Mouse (Mus musculus): ENCODE measurements around the gene Ptpre.
"Not testable (repeated sequence)": the region's sequence is repeated elsewhere in the genome, so short reads cannot be mapped to it uniquely, and the experiment has no call there.

The Ptpre gene

GRCm38 (mm10) chr7:135668852-135669739 is 131.8 kb downstream of the Ptpre start:
- Histone ChIP-seq H3K4me1 (replicated peaks; ENCODE audit: low read depth, low read length) (no peaks in the 10 kb centered on the region; the same call in 1 of the 2 replicates), H3K9me3 (ENCODE audit: low read length) (no peaks in the 10 kb centered on the region), H3K36me3 (ENCODE audit: insufficient read depth, low read length) (no peaks in the 10 kb centered on the region), H3K27me3 (ENCODE audit: insufficient read depth, low read length) (peaks cover 3% of the 10 kb centered on the region; the same call in 1 of the 2 replicates), H3K4me3 (replicated peaks; ENCODE audit: low read length) (no peak overlapping the region)
- TF ChIP-seq NANOG (IDR thresholded peaks at IDR 0.05; ENCODE audit: borderline replicate concordance, low read length), result no peak
- no peak for TF ChIP-seq POU5F1 (IDR thresholded peaks at IDR 0.05; ENCODE audit: borderline replicate concordance, low read length)
- TF ChIP-seq CTCF (conservative IDR thresholded peaks at IDR 0.05; ENCODE audit: low read length), result peak; percentile 72

GRCm38 (mm10) chr7:135673576-135673975 is 136.3 kb downstream of the Ptpre start:
- Histone ChIP-seq H3K9me3 (ENCODE audit: low read length) (no peaks in the 10 kb centered on the region), H3K4me3 (replicated peaks; ENCODE audit: low read length) (no peak overlapping the region), H3K36me3 (ENCODE audit: insufficient read depth, low read length) (no peaks in the 10 kb centered on the region), H3K4me1 (replicated peaks; ENCODE audit: low read depth, low read length) (no peaks in the 10 kb centered on the region), H3K27me3 (ENCODE audit: insufficient read depth, low read length) (peaks cover 3% of the 10 kb centered on the region; the same call in 1 of the 2 replicates)
- TF ChIP-seq NANOG (IDR thresholded peaks at IDR 0.05; ENCODE audit: borderline replicate concordance, low read length) (no peak), CTCF (conservative IDR thresholded peaks at IDR 0.05; ENCODE audit: low read length) (no peak), POU5F1 (IDR thresholded peaks at IDR 0.05; ENCODE audit: borderline replicate concordance, low read length) (no peak)

- peaks cover under 1% of the 10 kb centered on the region; the same call in 1 of the 2 replicates for H3K27me3 ChIP-seq (ENCODE audit: insufficient read depth, low read length)
- no peak for TF ChIP-seq CTCF (conservative IDR thresholded peaks at IDR 0.05; ENCODE audit: low read length)
- no peak for TF ChIP-seq NANOG (IDR thresholded peaks at IDR 0.05; ENCODE audit: borderline replicate concordance, low read length)
- no peak for TF ChIP-seq POU5F1 (IDR thresholded peaks at IDR 0.05; ENCODE audit: borderline replicate concordance, low read length)
- no peaks in the 10 kb centered on the region for H3K36me3 ChIP-seq (ENCODE audit: insufficient read depth, low read length)
- H3K4me3 ChIP-seq (replicated peaks; ENCODE audit: low read length), result no peak overlapping the region
- H3K9me3 ChIP-seq (ENCODE audit: low read length), result no peaks in the 10 kb centered on the region
- H3K4me1 ChIP-seq (replicated peaks; ENCODE audit: low read depth, low read length), result no peaks in the 10 kb centered on the region
Observed at GRCm38 (mm10) chr7:135676722-135677121, 139.4 kb downstream of the Ptpre start.

- Histone ChIP-seq H3K27me3 (ENCODE audit: insufficient read depth, low read length) (no peaks in the 10 kb centered on the region; the same call in 1 of the 2 replicates), H3K4me1 (replicated peaks; ENCODE audit: low read depth, low read length) (no peaks in the 10 kb centered on the region), H3K36me3 (ENCODE audit: insufficient read depth, low read length) (peaks cover 5% of the 10 kb centered on the region; the same call in 1 of the 2 replicates), H3K4me3 (replicated peaks; ENCODE audit: low read length) (no peak overlapping the region), H3K9me3 (ENCODE audit: low read length) (no peaks in the 10 kb centered on the region)
- TF ChIP-seq POU5F1 (IDR thresholded peaks at IDR 0.05; ENCODE audit: borderline replicate concordance, low read length), result no peak
- TF ChIP-seq CTCF (conservative IDR thresholded peaks at IDR 0.05; ENCODE audit: low read length), result peak; percentile 76
- no peak for TF ChIP-seq NANOG (IDR thresholded peaks at IDR 0.05; ENCODE audit: borderline replicate concordance, low read length)
Observed at GRCm38 (mm10) chr7:135680334-135680733, 143.1 kb downstream of the Ptpre start.

GRCm38 (mm10) chr7:135684098-135684497 is 146.8 kb downstream of the Ptpre start:
- not testable (repeated sequence) for H3K27me3 ChIP-seq (ENCODE audit: insufficient read depth, low read length); H3K9me3 ChIP-seq (ENCODE audit: low read length); H3K4me3 ChIP-seq (replicated peaks; ENCODE audit: low read length); H3K4me1 ChIP-seq (replicated peaks; ENCODE audit: low read depth, low read length)
- H3K36me3 ChIP-seq (ENCODE audit: insufficient read depth, low read length), result peaks cover 42% of the 10 kb centered on the region

- H3K4me1 ChIP-seq (replicated peaks; ENCODE audit: low read depth, low read length), result no peaks in the 10 kb centered on the region; the same call in 1 of the 2 replicates
- H3K9me3 ChIP-seq (ENCODE audit: low read length), result no peaks in the 10 kb centered on the region
- TF ChIP-seq POU5F1 (IDR thresholded peaks at IDR 0.05; ENCODE audit: borderline replicate concordance, low read length) (no peak), NANOG (IDR thresholded peaks at IDR 0.05; ENCODE audit: borderline replicate concordance, low read length) (no peak), CTCF (conservative IDR thresholded peaks at IDR 0.05; ENCODE audit: low read length) (no peak)
Observed at GRCm38 (mm10) chr7:135684938-135685337, 147.7 kb downstream of the Ptpre start.

GRCm38 (mm10) chr7:135689396-135689795 is 152.1 kb downstream of the Ptpre start:
- Histone ChIP-seq H3K36me3 (ENCODE audit: insufficient read depth, low read length) (peaks cover 95% of the 10 kb centered on the region), H3K27me3 (ENCODE audit: insufficient read depth, low read length) (no peaks in the 10 kb centered on the region), H3K4me3 (replicated peaks; ENCODE audit: low read length) (no peak overlapping the region), H3K4me1 (replicated peaks; ENCODE audit: low read depth, low read length) (no peaks in the 10 kb centered on the region; the same call in 1 of the 2 replicates), H3K9me3 (ENCODE audit: low read length) (no peaks in the 10 kb centered on the region)
- no peak for TF ChIP-seq CTCF (conservative IDR thresholded peaks at IDR 0.05; ENCODE audit: low read length)
- TF ChIP-seq NANOG (IDR thresholded peaks at IDR 0.05; ENCODE audit: borderline replicate concordance, low read length), result no peak
- no peak for TF ChIP-seq POU5F1 (IDR thresholded peaks at IDR 0.05; ENCODE audit: borderline replicate concordance, low read length)

More at GRCm38 (mm10) chr7:135684938-135685337, 147.7 kb downstream of the Ptpre start:
- Histone ChIP-seq H3K4me3 (replicated peaks; ENCODE audit: low read length) (no peak overlapping the region), H3K36me3 (ENCODE audit: insufficient read depth, low read length) (peaks cover 51% of the 10 kb centered on the region), H3K27me3 (ENCODE audit: insufficient read depth, low read length) (no peaks in the 10 kb centered on the region)

- Histone ChIP-seq H3K9me3 (ENCODE audit: low read length) (no peaks in the 10 kb centered on the region), H3K4me1 (replicated peaks; ENCODE audit: low read depth, low read length) (no peaks in the 10 kb centered on the region; the same call in 1 of the 2 replicates), H3K4me3 (replicated peaks; ENCODE audit: low read length) (no peak overlapping the region), H3K27me3 (ENCODE audit: insufficient read depth, low read length) (no peaks in the 10 kb centered on the region), H3K36me3 (ENCODE audit: insufficient read depth, low read length) (peaks cover 100% of the 10 kb centered on the region)
- TF ChIP-seq CTCF (conservative IDR thresholded peaks at IDR 0.05; ENCODE audit: low read length), result no peak
- TF ChIP-seq NANOG (IDR thresholded peaks at IDR 0.05; ENCODE audit: borderline replicate concordance, low read length), result no peak
- no peak for TF ChIP-seq POU5F1 (IDR thresholded peaks at IDR 0.05; ENCODE audit: borderline replicate concordance, low read length)
Observed at GRCm38 (mm10) chr7:135691941-135692340, 154.7 kb downstream of the Ptpre start.

All from E14TG2a.4 (cell line).